Mouse (Mus musculus): ENCODE data around the gene Pdgfb.

- TF ChIP-seq CTCF (conservative IDR thresholded peaks at IDR 0.05 in 1 of 2, IDR thresholded peaks at IDR 0.05 in 1 of 2; ENCODE audit: low read depth in 2 of 2, low read length in 2 of 2) (no peak), CHD1 (IDR thresholded peaks at IDR 0.05; ENCODE audit: low read depth, low read length) (no peak)
Measured at GRCm38 (mm10) chr15:80004644-80005340, 10.0 kb downstream of the Pdgfb start.
